Mouse (Mus musculus): ENCODE measurements at regions not wholly inside any gene's neighbourhood (a gene's known extent, or its start where the extent isn't known, plus 50 kb on each side); places are given as distances from the start of the nearest gene placed in this dataset.
A peak's percentile ranks its signal among the peaks of the same experiment; 100 is the strongest.

DNA sequence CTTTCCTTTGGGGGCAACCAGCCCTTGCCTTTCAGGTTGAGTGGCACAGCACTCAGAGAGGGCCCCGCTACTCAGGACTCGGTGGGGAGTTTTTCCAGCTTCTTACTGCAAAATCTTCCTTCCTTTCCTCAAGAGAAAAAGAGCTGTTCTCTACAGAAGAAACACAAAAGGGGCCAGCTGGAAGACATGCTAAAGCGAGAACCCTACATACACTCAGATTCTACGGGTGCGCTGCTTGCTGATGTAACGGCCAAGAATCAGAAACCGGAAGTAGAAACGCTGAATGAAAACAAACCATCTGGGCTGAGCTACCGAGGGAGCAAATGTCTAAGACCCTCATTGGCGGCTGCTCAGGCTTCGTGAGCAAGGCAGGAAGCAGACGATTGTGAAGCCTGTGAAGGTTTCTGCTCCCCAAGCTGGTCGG lies 203.3 kb upstream of the Klf3 start:
- Histone ChIP-seq H3K4me2 (ENCODE audit: insufficient read depth, low read depth, poor library complexity, severe bottlenecking) (peak overlapping the region; percentile 73), H3K27me3 (replicated peaks) (no peaks in the 10 kb centered on the region), H3K36me3 (replicated peaks in 1 of 2; ENCODE audit: control insufficient read depth in 1 of 2, insufficient read depth in 1 of 2, low read length in 1 of 2) (no peaks in the 10 kb centered on the region), H3K79me2 (replicated peaks; ENCODE audit: control insufficient read depth, extremely low read depth, insufficient read depth, poor library complexity, severe bottlenecking) (no peaks in the 10 kb centered on the region), H3K27ac (ENCODE audit: insufficient read depth, low read depth) (no peak overlapping the region), H3K9ac (ENCODE audit: insufficient read depth, low read depth) (peak overlapping the region; percentile 70), H3K4me1 (ENCODE audit: control insufficient read depth in 1 of 2, insufficient read depth in 2 of 2) (peaks cover 5 to 22% of the 10 kb centered on the region in 2 experiments), H3K9me3 (replicated peaks; ENCODE audit: low read length) (no peaks in the 10 kb centered on the region), H3K4me3 (replicated peaks in 1 of 3; ENCODE audit: low read depth in 2 of 3, low read length in 2 of 3, poor library complexity in 1 of 3) (peak overlapping the region in 1 of 3 experiments; percentile 32)
- in situ Hi-C loops (cut with MboI; ENCODE audit: low pct_ligation_motif_present, low pct_unique_long_range_greater_than_20kb, low sequenced_read_pairs) (loop anchor here (25.0 kb wide), 1 partner anchor 88 kb away; no protein-coding TSS in a partner anchor), dilution Hi-C loops (cut with MboI; ENCODE audit: extremely low pct_ligation_motif_present, extremely low pct_unique_long_range_greater_than_20kb, low sequenced_read_pairs) (no loop called here)
- DNase-seq (ENCODE audit: extremely low read depth): peak; percentile 66
- no peak for TF ChIP-seq ZMIZ1 (IDR thresholded peaks at IDR 0.05; ENCODE audit: low read depth, low read length)
- no peak for TF ChIP-seq UBTF (IDR thresholded peaks at IDR 0.05; ENCODE audit: low read depth, low read length)
- no peak for TF ChIP-seq GABPA (IDR thresholded peaks at IDR 0.05; ENCODE audit: insufficient replicate concordance, low read depth, low read length)
- no peak for TF ChIP-seq E2F4 (IDR thresholded peaks at IDR 0.05; ENCODE audit: insufficient replicate concordance, low read depth, low read length)
- no peak for TF ChIP-seq POLR2AphosphoS2 (IDR thresholded peaks at IDR 0.05; ENCODE audit: low read depth, low read length)
- TF ChIP-seq JUND (conservative IDR thresholded peaks at IDR 0.05; ENCODE audit: low read depth, low read length): no peak
- no peak for TF ChIP-seq IRF4 (IDR thresholded peaks at IDR 0.05; ENCODE audit: low read depth, low read length)
- TF ChIP-seq ZNF384 (IDR thresholded peaks at IDR 0.05; ENCODE audit: low read depth, low read length): no peak
- TF ChIP-seq MAFK (IDR thresholded peaks at IDR 0.05; ENCODE audit: insufficient replicate concordance, low read length): no peak
- TF ChIP-seq SIN3A (IDR thresholded peaks at IDR 0.05; ENCODE audit: low read length): no peak
- TF ChIP-seq POLR2A (IDR thresholded peaks at IDR 0.05; ENCODE audit: low read depth, low read length): peak; percentile 55
- no peak for TF ChIP-seq USF1 (IDR thresholded peaks at IDR 0.05; ENCODE audit: low read depth, low read length)
- no peak for TF ChIP-seq ZC3H11A (IDR thresholded peaks at IDR 0.05; ENCODE audit: low read depth, low read length)
- 0 out of 2 replicates have a peak, but pooled peaks have one; percentile 6 for TF ChIP-seq ETS1 (conservative IDR thresholded peaks at IDR 0.05; ENCODE audit: low read depth, low read length)
- no peak for TF ChIP-seq ZKSCAN1 (IDR thresholded peaks at IDR 0.05; ENCODE audit: borderline replicate concordance, low read depth, low read length)
- TF ChIP-seq MXI1 (IDR thresholded peaks at IDR 0.05; ENCODE audit: low read depth, low read length): no peak
- no peak for TF ChIP-seq NRF1 (IDR thresholded peaks at IDR 0.05; ENCODE audit: low read depth, low read length)
- TF ChIP-seq CTCF (conservative IDR thresholded peaks at IDR 0.05 in 1 of 2, IDR thresholded peaks at IDR 0.05 in 1 of 2; ENCODE audit: low read depth in 2 of 2, low read length in 2 of 2): no peak
- TF ChIP-seq TBP (conservative IDR thresholded peaks at IDR 0.05; ENCODE audit: low read depth, low read length): peak; percentile 57; the same call in 1 of the 2 replicates
- no peak for TF ChIP-seq MEF2A (IDR thresholded peaks at IDR 0.05; ENCODE audit: borderline replicate concordance, low read depth, low read length)
- no peak for TF ChIP-seq TCF12 (IDR thresholded peaks at IDR 0.05; ENCODE audit: low read depth, low read length)
- TF ChIP-seq KAT2A (IDR thresholded peaks at IDR 0.05; ENCODE audit: insufficient replicate concordance, low read length): no peak
- TF ChIP-seq MAZ (IDR thresholded peaks at IDR 0.05; ENCODE audit: low read depth, low read length): no peak
- TF ChIP-seq RCOR1 (conservative IDR thresholded peaks at IDR 0.05; ENCODE audit: low read depth, low read length): no peak
- TF ChIP-seq BHLHE40 (IDR thresholded peaks at IDR 0.05; ENCODE audit: low read depth, low read length): no peak
- TF ChIP-seq RAD21 (IDR thresholded peaks at IDR 0.05; ENCODE audit: low read depth, low read length): no peak
- no peak for TF ChIP-seq EP300 (IDR thresholded peaks at IDR 0.05; ENCODE audit: low read length)
- TF ChIP-seq ELF1 (IDR thresholded peaks at IDR 0.05; ENCODE audit: low read depth, low read length): peak; percentile 85
- peak; percentile 36; the same call in 1 of the 2 replicates for TF ChIP-seq HCFC1 (IDR thresholded peaks at IDR 0.05; ENCODE audit: low read depth, low read length)
- TF ChIP-seq SMC3 (IDR thresholded peaks at IDR 0.05; ENCODE audit: low read depth, low read length): no peak
- no peak for TF ChIP-seq JUN (IDR thresholded peaks at IDR 0.05; ENCODE audit: insufficient read depth, low read depth, low read length)
- TF ChIP-seq NELFE (IDR thresholded peaks at IDR 0.05; ENCODE audit: low read depth, low read length): no peak; the same call in 1 of the 2 replicates

Measured in CH12.LX (cell line).